Mouse (Mus musculus): ENCODE measurements around the gene 2210016F16Rik. TPM values are rescaled to one million over a fixed set of nuclear protein-coding genes. Genes with fewer than 3 reads are reported as not detected.
"Not testable (repeated sequence)": the region's sequence is repeated elsewhere in the genome, so short reads cannot be mapped to it uniquely, and the experiment has no call there.

Gene 2210016F16Rik
- polyA plus RNA-seq, 2 experiments = 15.7 to 30.1 TPM

- WGBS = 87% methylated on average over 4 of the region's 4 CpGs
- no peak overlapping the region for H3K9ac ChIP-seq (ENCODE audit: low read depth, low read length, severe bottlenecking)
These were observed 33.6 kb upstream of the 2210016F16Rik start for GRCm38 (mm10) chr13:58418656-58419055.

GRCm38 (mm10) chr13:58415838-58416237 is 30.8 kb upstream of the 2210016F16Rik start:
- 56% methylated on average over 5 of the region's 5 CpGs for WGBS

More at GRCm38 (mm10) chr13:58418656-58419055, 33.6 kb upstream of the 2210016F16Rik start:
- no peak overlapping the region for H3K4me3 ChIP-seq (replicated peaks; ENCODE audit: low read length)
- H3K27ac ChIP-seq (replicated peaks; ENCODE audit: low read depth, low read length) = no peak overlapping the region
- H3K9me3 ChIP-seq (ENCODE audit: control insufficient read depth, low read length) = no peaks in the 10 kb centered on the region
- no peak for TF ChIP-seq POLR2A (IDR thresholded peaks at IDR 0.05; ENCODE audit: borderline replicate concordance, extremely low read depth, insufficient read depth, insufficient read length)
- no peak overlapping the region for H3K4me2 ChIP-seq (replicated peaks; ENCODE audit: low read depth, low read length, severe bottlenecking)
- no peaks in the 10 kb centered on the region for H3K36me3 ChIP-seq (ENCODE audit: control insufficient read depth, insufficient read depth, low read length)
- H3K4me1 ChIP-seq (ENCODE audit: control insufficient read depth, insufficient read depth, low read length) = no peaks in the 10 kb centered on the region
- ATAC-seq (ENCODE audit: low FRiP score, low read depth) (no peak), DNase-seq (ENCODE audit: low spot score) (no peak)
- H3K27me3 ChIP-seq (ENCODE audit: control insufficient read depth, insufficient read depth, low read length) = no peaks in the 10 kb centered on the region

DNA sequence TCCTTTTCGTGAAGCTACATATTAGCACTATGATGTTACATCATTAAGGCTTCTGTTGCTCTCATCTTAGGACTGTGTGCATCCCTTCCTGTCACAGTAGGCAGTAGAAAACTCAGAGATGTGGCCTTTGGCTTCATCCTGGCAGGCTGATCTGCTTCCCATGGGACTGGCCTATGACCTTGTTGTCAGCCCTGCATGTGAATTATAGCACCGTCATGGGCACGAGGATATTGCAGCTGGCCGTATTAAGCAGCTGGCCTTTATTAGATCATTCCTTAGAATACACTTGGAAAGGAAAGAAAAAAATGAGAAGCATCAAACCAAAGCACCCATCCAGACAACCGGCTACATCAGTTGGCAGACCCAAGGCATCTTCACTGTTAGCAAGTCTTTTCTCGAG is 30.3 kb upstream of the 2210016F16Rik start:
- ATAC-seq (ENCODE audit: low FRiP score, low read depth) = no peak
- TF ChIP-seq POLR2A (IDR thresholded peaks at IDR 0.05; ENCODE audit: borderline replicate concordance, extremely low read depth, insufficient read depth, insufficient read length) = no peak
- Histone ChIP-seq H3K4me1 (ENCODE audit: control insufficient read depth, insufficient read depth, low read length) (no peaks in the 10 kb centered on the region), H3K9me3 (ENCODE audit: control insufficient read depth, low read length) (no peaks in the 10 kb centered on the region), H3K36me3 (ENCODE audit: control insufficient read depth, insufficient read depth, low read length) (peaks cover 7% of the 10 kb centered on the region), H3K27ac (replicated peaks; ENCODE audit: low read depth, low read length) (no peak overlapping the region), H3K4me2 (replicated peaks; ENCODE audit: low read depth, low read length, severe bottlenecking) (no peak overlapping the region), H3K4me3 (replicated peaks; ENCODE audit: low read length) (no peak overlapping the region), H3K27me3 (ENCODE audit: control insufficient read depth, insufficient read depth, low read length) (no peaks in the 10 kb centered on the region), H3K9ac (ENCODE audit: low read depth, low read length, severe bottlenecking) (no peak overlapping the region)
- WGBS = 55% methylated on average over 6 of the region's 6 CpGs
- no peak for DNase-seq (ENCODE audit: low spot score)

More at GRCm38 (mm10) chr13:58415838-58416237, 30.8 kb upstream of the 2210016F16Rik start:
- ATAC-seq (ENCODE audit: low FRiP score, low read depth) (0 out of 2 replicates have a peak, but pooled peaks have one; percentile 15), DNase-seq (ENCODE audit: low spot score) (no peak)
- no peak overlapping the region for H3K27ac ChIP-seq (replicated peaks; ENCODE audit: low read depth, low read length)
- no peak overlapping the region for H3K9ac ChIP-seq (ENCODE audit: low read depth, low read length, severe bottlenecking)
- no peaks in the 10 kb centered on the region for H3K27me3 ChIP-seq (ENCODE audit: control insufficient read depth, insufficient read depth, low read length)
- H3K4me3 ChIP-seq (replicated peaks; ENCODE audit: low read length) = no peak overlapping the region
- TF ChIP-seq POLR2A (IDR thresholded peaks at IDR 0.05; ENCODE audit: borderline replicate concordance, extremely low read depth, insufficient read depth, insufficient read length) = no peak
- H3K4me2 ChIP-seq (replicated peaks; ENCODE audit: low read depth, low read length, severe bottlenecking) = no peak overlapping the region
- H3K4me1 ChIP-seq (ENCODE audit: control insufficient read depth, insufficient read depth, low read length) = no peaks in the 10 kb centered on the region
- no peaks in the 10 kb centered on the region for H3K9me3 ChIP-seq (ENCODE audit: control insufficient read depth, low read length)
- H3K36me3 ChIP-seq (ENCODE audit: control insufficient read depth, insufficient read depth, low read length) = peaks cover 4% of the 10 kb centered on the region

- DNase-seq (ENCODE audit: low spot score) (no peak), ATAC-seq (ENCODE audit: low FRiP score, low read depth) (no peak)
- Histone ChIP-seq H3K36me3 (ENCODE audit: control insufficient read depth, insufficient read depth, low read length) (peaks cover 22% of the 10 kb centered on the region), H3K27ac (replicated peaks; ENCODE audit: low read depth, low read length) (no peak overlapping the region), H3K9me3 (ENCODE audit: control insufficient read depth, low read length) (no peaks in the 10 kb centered on the region), H3K4me3 (replicated peaks; ENCODE audit: low read length) (no peak overlapping the region), H3K9ac (ENCODE audit: low read depth, low read length, severe bottlenecking) (no peak overlapping the region), H3K27me3 (ENCODE audit: control insufficient read depth, insufficient read depth, low read length) (no peaks in the 10 kb centered on the region), H3K4me1 (ENCODE audit: control insufficient read depth, insufficient read depth, low read length) (no peaks in the 10 kb centered on the region), H3K4me2 (replicated peaks; ENCODE audit: low read depth, low read length, severe bottlenecking) (no peak overlapping the region)
- no peak for TF ChIP-seq POLR2A (IDR thresholded peaks at IDR 0.05; ENCODE audit: borderline replicate concordance, extremely low read depth, insufficient read depth, insufficient read length)
- WGBS = 94% methylated on average over 4 of the region's 4 CpGs
These were observed 26.0 kb upstream of the 2210016F16Rik start for GRCm38 (mm10) chr13:58411073-58411472.

DNA sequence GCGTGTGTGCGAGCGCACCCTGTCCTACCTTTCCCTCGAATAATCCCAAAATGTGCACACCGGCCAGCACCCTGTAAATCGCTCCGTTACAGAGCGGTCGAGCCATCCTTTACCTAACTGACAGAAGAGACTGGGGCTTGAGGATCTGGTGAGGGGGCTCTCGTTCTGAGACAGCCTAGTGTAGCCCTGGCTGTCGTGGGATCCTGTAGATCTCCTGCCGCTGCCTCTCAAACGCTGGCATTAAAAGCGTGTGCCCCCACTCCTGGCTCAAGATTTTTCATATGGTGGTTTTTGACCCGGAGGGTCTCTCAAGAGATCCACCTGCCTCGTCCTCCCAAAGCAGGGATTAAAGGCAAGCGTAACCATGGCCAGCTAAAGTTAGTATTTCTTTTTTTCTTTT is 18.2 kb upstream of the 2210016F16Rik start, which contains the start of gene Hnrnpk:
TSS of gene Hnrnpk (minus strand) at position 101 of the 400 bp plus-strand sequence.
- Histone ChIP-seq H3K36me3 (ENCODE audit: control insufficient read depth, insufficient read depth, low read length) (peaks cover 21% of the 10 kb centered on the region), H3K9ac (ENCODE audit: low read depth, low read length, severe bottlenecking) (peak within 1 kb of the TSS; percentile 100), H3K4me2 (replicated peaks; ENCODE audit: low read depth, low read length, severe bottlenecking) (peak within 1 kb of the TSS; percentile 49), H3K27ac (replicated peaks; ENCODE audit: low read depth, low read length) (peak within 1 kb of the TSS; percentile 99), H3K4me3 (replicated peaks; ENCODE audit: low read length) (peak within 1 kb of the TSS; percentile 100)
- WGBS = 7% methylated on average over 16 of the region's 17 CpGs
- not testable (repeated sequence) for DNase-seq (ENCODE audit: low spot score); H3K4me1 ChIP-seq (ENCODE audit: control insufficient read depth, insufficient read depth, low read length); ATAC-seq (ENCODE audit: low FRiP score, low read depth); H3K27me3 ChIP-seq (ENCODE audit: control insufficient read depth, insufficient read depth, low read length); H3K9me3 ChIP-seq (ENCODE audit: control insufficient read depth, low read length)

- H3K9me3 ChIP-seq (ENCODE audit: control insufficient read depth, low read length) = no peaks in the 10 kb centered on the region
- DNase-seq (ENCODE audit: low spot score) (no peak), ATAC-seq (ENCODE audit: low FRiP score, low read depth) (peak; percentile 47)
- H3K27ac ChIP-seq (replicated peaks; ENCODE audit: low read depth, low read length) = peak overlapping the region; percentile 99
- peak overlapping the region; percentile 100 for H3K9ac ChIP-seq (ENCODE audit: low read depth, low read length, severe bottlenecking)
- peaks cover 26% of the 10 kb centered on the region for H3K36me3 ChIP-seq (ENCODE audit: control insufficient read depth, insufficient read depth, low read length)
- H3K4me2 ChIP-seq (replicated peaks; ENCODE audit: low read depth, low read length, severe bottlenecking) = peak overlapping the region; percentile 49
- no peaks in the 10 kb centered on the region for H3K4me1 ChIP-seq (ENCODE audit: control insufficient read depth, insufficient read depth, low read length)
- 1% methylated on average over 13 of the region's 48 CpGs for WGBS
- TF ChIP-seq POLR2A (IDR thresholded peaks at IDR 0.05; ENCODE audit: borderline replicate concordance, extremely low read depth, insufficient read depth, insufficient read length) = no peak
- no peaks in the 10 kb centered on the region for H3K27me3 ChIP-seq (ENCODE audit: control insufficient read depth, insufficient read depth, low read length)
- H3K4me3 ChIP-seq (replicated peaks; ENCODE audit: low read length) = peak overlapping the region; percentile 100
These were observed 17.7 kb upstream of the 2210016F16Rik start for GRCm38 (mm10) chr13:58402744-58403110.

Measured in limb, embryonic 14.5 days (tissue).